Mouse (Mus musculus): Measurements from ENCODE around the gene Zfp281. TPM values are rescaled to one million over a fixed set of nuclear protein-coding genes. Genes with fewer than 3 reads are reported as not detected.
A peak's percentile ranks its signal among the peaks of the same experiment; 100 is the strongest.

Zfp281 gene
- total RNA-seq, 2 experiments from 2014 or later: 20.3 to 25.2 TPM

DNA sequence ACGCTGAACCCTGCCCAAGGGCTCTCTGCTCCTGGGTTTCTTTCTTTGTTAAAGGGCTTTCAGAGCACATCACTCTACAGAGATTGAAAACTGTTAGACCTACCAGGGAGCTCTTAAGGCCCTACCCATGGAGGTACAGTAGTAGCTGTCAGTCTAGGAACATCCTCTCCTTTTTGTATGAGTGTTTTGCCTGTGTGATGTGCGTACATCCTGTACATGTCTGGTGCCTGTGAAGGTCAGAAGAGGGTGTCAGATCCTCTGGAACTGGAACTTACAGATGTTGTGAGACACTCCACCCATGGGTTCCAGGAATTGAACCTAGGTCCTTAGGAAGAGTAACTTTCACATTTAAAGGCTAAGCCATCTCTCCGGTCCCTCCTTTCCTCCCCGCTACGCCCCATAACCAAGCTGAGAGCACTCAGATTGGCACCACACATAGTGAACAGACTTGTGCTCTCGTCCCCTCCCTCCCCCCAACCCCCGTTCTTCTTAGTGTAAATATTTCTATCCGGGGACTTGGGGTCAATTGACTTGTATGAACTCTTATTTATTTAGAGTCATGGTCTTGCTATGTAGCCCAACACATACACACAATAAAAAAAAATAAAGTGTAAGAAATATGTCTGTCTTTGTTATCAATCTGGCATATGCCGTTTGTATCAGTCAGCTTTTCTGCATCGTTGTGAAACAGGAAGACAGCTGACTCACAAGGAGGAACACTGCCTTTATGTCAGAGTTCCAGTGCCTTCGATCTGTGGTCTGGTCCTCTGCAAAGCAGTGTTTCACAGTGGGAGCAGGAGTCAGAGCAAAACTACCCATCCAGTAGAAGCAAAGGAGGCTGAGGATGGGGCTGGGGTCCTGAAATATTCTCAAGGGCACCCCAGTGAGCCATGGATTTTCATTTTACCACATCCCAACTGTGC lies 16.1 kb upstream of the Zfp281 start:
- ATAC-seq (replicated peaks; ENCODE audit: low FRiP score, low TSS enrichment, poor library complexity, severe bottlenecking): no peak

DNA sequence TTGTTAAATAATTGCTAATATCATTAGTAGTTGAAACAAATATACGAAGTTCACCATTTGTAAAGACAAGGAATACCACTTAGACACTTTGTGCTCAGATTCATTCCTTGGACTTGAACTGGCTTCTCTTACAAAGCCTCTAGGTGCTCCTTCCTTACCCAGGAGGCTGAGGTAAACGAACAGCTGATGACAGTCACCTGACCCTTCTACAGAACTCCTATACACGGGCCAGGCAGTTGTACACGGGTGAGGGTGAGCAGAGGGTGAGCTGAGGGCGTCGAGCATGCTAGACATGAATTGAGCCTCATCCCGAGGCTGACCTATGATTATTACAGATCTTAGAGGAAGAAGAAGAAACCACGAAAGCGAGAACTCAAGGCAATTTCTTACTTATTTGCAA lies 12.9 kb upstream of the Zfp281 start:
- no peak for ATAC-seq (replicated peaks; ENCODE audit: low FRiP score, low TSS enrichment, poor library complexity, severe bottlenecking)

DNA sequence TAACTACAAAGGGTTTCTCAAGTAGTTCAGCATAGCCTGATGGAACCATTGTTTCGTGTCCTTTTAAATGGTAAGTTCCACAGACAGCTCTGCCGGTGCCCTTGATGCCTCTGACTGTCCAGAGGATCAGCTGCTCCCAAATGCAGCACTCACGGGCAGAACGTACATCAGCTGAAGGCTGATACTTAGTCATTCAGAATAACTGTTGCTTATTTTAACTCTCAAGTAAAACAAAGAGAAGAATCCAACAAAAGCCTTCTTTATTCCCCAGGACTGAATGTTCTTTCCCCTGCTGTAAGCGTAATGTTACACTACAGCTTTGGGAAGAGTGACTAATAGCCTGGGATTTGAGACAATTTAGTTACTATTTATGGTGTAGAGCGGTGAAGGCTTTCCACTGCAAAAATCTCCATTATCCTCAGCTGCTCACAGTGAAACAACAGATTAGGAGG lies 11.4 kb upstream of the Zfp281 start:
- no peak for ATAC-seq (replicated peaks; ENCODE audit: low FRiP score, low TSS enrichment, poor library complexity, severe bottlenecking)

DNA sequence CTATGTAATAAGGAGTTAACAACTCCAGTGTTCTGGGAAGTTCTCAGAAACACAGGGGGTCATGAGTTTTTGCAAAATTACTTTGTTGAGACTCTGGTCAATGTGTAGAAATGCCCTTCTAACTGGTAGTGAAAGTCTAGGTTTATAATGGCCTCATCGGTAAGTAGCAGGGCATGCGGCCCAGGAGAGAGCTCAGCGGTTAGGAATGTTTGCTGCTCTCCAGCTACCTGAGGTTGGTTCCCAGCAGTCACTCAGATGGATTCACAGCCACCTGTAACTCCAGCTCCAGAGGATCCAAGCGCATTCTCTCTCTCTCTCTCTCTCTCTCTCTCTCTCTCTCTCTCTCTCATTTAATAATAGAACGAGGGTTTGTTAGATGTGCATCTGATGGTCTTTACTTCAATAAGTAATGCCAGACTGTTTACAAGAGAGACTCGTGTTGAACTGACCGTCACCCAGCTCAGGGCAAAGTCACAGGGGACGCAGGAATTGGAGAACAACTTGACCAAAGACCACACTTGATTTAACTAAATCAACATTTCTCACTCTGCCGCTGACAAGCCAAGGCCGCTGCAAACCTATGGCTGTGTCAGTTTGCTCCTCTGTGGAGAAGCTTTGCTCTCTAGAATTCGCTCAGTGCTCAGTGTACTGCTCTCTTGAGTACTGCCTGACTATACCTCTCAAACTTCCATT lies 9.8 kb upstream of the Zfp281 start:
- no peak for ATAC-seq (replicated peaks; ENCODE audit: low FRiP score, low TSS enrichment, poor library complexity, severe bottlenecking)

DNA sequence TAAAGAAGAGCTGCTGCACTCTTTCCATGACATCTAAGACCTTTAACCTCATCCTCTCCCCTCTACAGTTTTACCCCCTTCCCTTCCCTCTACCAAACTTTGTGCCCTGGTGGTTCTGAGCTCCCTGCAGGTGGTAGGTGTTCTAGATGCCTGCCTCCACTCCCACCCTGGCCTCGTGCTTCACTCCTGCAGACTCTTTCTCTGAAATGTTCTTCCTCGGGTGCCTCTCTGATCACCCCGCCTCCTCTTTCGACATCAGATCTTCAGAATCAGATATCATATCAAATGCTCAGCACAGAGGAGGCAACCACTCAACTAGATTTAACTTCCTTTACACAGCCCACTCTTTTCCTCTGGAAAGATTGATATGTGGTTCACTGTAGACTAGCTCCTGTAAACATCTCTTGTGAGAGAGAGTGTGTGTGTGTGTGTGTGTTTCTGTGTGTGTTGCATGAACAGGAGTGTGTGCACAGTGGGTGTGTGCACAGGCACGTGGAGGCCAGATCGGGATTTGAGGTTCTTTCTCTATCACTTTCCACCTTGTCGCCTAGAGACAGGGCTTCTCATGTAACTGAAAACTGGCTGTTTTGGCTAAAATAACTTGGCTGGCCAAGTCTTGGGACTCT lies 7.4 kb upstream of the Zfp281 start:
- 0 out of 2 replicates have a peak, but pooled peaks have one; percentile 28 for ATAC-seq (replicated peaks; ENCODE audit: low FRiP score, low TSS enrichment, poor library complexity, severe bottlenecking)

DNA sequence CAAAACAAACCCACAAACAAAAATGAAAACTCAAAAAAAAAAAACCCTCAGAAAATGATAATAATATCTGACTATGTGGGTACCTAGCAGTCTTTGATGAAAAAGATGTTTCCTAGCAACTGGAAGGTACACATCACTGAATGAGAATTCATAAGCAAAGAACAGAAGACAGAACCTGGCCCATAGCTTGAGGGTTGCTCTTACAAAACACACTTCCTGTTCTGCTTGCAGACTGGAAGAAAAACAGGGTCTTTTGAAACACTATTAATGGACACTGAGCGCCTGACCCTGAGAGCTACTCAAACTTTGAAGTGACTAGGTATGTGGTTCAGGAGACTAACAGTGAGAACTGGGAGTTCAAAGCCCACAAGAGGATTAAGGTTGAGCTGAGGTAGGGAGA lies 6.1 kb upstream of the Zfp281 start:
- no peak for ATAC-seq (replicated peaks; ENCODE audit: low FRiP score, low TSS enrichment, poor library complexity, severe bottlenecking)

DNA sequence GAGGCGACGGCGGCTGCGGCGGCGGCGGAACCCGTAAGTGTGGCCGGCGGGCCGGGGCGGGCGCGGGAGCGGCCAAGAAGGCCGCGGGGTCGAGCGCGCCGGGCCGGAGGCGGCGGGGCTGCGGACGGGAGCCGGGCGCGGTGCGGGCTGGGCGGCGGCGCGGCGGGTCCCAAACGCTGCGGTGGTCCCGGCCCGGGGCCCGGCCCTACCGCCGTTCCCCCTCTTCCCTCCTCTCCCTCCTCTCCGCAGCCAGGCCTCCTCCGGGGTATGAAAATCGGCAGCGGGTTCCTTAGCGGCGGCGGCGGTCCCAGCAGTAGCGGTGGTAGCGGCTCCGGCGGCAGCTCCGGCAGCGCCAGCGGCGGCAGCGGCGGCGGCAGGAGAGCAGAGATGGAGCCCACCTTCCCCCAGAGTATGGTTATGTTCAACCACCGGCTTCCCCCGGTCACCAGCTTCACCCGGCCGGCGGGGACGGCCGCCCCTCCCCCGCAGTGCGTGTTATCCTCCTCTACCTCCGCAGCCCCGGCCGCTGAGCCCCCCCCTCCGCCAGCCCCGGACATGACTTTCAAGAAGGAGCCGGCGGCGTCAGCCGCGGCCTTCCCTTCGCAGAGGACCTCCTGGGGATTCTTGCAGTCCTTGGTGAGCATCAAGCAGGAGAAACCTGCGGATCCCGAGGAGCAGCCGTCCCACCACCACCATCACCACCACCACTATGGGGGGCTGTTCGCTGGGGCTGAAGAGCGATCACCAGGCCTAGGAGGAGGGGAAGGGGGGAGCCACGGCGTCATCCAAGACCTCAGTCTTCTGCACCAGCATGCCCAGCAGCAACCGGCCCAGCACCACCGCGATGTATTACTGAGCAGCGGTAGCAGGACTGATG lies 556 bp downstream of the Zfp281 start:
- ATAC-seq (replicated peaks; ENCODE audit: low FRiP score, low TSS enrichment, poor library complexity, severe bottlenecking): peak; percentile 24; the same call in 1 of the 2 replicates

DNA sequence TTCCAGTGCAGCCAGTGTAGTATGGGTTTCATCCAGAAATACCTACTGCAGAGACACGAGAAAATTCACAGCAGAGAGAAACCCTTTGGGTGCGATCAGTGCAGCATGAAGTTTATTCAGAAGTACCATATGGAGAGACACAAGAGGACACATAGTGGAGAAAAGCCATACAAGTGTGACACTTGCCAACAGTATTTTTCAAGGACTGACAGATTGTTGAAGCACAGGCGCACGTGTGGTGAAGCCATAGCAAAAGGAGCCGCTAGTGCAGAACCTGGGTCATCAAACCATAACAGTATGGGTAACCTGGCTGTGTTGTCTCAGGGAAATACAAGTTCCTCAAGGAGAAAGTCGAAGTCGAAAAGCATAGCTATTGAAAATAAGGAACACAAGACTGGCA lies 1.4 kb downstream of the Zfp281 start:
- ATAC-seq (replicated peaks; ENCODE audit: low FRiP score, low TSS enrichment, poor library complexity, severe bottlenecking): no peak

DNA sequence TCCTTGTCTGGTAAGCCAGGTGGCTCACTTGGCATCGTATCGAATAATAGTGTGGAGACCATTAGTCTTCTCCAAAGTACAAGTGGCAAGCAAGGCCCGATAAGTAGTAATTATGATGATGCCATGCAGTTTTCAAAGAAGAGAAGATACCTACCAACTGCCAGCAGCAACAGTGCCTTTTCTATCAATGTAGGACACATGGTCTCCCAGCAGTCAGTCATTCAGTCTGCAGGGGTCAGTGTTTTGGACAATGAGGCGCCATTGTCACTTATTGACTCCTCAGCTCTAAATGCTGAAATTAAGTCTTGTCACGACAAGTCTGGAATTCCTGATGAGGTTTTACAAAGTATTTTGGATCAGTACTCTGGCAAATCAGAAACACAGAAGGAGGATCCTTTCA lies 2.1 kb downstream of the Zfp281 start:
- ATAC-seq (replicated peaks; ENCODE audit: low FRiP score, low TSS enrichment, poor library complexity, severe bottlenecking): no peak

DNA sequence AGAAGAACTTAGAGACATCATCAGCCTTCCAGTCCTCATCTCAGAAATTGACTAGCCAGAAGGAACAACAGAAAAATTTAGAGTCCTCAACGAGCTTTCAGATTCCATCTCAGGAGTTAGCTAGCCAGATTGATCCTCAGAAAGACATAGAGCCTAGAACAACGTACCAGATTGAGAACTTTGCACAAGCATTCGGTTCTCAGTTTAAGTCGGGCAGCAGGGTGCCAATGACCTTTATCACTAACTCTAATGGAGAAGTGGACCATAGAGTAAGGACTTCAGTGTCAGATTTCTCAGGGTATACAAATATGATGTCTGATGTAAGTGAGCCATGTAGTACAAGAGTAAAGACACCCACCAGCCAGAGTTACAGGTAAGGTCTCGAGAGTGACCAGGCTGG lies 2.9 kb downstream of the Zfp281 start:
- no peak for ATAC-seq (replicated peaks; ENCODE audit: low FRiP score, low TSS enrichment, poor library complexity, severe bottlenecking)

DNA sequence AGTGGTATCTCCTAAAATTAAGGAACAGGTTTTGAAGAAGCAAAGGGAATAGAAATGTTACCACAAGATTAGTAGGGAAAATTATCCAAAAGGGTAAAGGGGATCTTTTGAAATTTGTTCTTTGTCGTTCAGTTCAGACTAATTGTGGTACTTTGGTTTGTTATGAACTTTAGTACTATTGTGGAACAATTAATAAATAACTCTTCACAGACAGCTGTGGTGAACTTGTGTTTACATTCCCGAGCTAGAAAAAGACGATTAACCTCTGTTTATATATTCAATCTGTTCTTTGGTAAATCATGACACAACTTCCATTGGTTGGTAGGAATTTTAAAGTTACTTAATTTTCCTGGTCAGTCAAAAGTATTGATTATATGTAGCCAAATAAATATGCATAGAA lies 8.2 kb downstream of the Zfp281 start:
- no peak for ATAC-seq (replicated peaks; ENCODE audit: low FRiP score, low TSS enrichment, poor library complexity, severe bottlenecking)

DNA sequence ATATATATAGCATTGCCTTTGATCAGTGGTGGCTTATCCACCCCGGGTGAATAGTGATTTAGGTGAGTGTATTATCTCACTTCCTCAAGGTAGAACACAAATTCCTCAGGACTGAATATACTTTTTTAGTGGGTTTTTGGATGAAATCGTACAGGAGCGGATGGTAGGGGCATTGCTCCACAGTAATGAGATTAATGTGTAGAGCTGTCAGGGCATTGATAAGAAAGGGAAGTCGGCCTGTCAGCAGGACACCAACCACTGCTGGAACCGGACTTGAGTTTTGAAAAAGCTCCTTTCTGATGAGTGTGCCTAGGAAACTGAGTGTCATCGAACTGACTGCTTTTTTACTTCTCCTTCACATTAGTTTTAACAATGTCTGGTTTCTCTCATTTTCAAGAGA lies 10.9 kb downstream of the Zfp281 start:
- peak; percentile 67 for ATAC-seq (replicated peaks; ENCODE audit: low FRiP score, low TSS enrichment, poor library complexity, severe bottlenecking)

DNA sequence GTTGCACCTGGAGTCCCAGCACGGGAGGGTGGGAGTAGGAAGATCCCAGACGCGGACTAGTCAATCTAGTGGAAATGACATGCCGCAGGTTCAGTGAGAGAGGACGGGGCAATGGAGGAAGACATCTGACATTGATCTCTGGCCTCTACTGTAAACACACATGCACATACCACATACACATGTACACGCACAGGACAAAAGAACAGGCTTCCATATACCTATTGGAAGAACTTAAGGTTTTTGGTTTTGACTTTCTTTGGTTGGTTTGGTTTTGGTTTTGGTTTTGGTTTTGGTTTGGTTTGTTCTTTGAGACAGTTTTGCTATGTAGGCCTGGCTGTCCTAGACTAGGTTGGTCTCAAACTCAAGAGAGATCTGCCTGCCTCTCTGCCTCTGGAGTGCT lies 12.2 kb downstream of the Zfp281 start:
- no peak for ATAC-seq (replicated peaks; ENCODE audit: low FRiP score, low TSS enrichment, poor library complexity, severe bottlenecking)

DNA sequence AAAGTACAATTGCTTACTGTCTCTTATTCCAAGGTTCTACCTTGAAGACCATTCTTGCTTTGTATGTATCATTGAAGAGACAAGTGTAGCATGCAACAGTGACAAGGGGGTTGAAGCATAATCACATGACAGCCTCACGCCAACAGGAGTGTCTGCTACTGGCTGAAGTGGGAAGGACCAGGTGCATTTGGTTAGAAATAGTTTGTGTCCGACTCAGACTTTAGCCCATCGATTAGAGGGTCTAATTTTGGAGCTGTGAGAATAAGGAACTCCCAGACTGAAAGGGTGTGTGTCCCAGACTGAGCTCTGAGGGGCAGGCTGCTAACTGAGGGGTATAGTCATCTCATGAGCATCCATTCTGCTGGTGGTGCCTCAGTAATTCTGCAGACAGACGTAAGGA lies 13.0 kb downstream of the Zfp281 start:
- ATAC-seq (replicated peaks; ENCODE audit: low FRiP score, low TSS enrichment, poor library complexity, severe bottlenecking): no peak

DNA sequence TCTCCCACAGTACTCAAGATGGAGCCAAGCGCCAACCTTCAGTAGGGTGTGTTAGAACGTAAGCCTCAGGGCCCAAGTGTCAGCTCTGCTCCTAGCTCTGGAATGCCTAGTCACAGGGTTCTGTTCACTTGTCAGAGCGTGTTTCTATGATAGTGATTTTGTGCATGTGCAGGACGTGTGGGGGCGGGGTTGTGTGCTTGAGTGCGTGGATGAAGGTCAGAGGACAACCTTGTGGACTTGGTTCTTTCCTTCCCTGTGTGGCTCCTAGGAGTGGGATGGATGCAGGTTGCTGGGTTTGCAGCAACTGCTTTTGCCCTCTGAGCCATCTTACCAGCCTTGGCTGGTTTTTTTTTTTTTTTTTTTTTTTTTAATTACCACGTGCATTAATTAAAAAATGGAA lies 13.5 kb downstream of the Zfp281 start:
- ATAC-seq (replicated peaks; ENCODE audit: low FRiP score, low TSS enrichment, poor library complexity, severe bottlenecking): peak; percentile 44

DNA sequence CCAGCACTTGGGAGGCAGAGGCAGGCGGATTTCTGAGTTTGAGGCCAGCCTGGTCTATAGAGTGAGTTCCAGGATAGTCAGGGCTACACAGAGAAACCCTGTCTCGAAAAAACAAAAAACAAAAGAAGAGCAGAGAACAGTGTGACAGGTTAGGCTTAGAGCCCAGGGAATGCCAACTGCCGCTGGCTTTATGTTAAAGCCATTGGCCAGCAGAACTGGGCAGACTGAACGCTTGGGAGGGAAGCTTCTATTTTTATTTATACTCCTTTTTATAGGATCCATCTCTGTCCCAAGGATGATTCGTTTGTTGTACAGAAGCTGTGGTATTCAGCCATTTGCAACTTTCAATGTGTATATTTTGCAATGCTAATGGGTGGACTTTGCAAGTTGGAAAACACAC lies 14.0 kb downstream of the Zfp281 start:
- ATAC-seq (replicated peaks; ENCODE audit: low FRiP score, low TSS enrichment, poor library complexity, severe bottlenecking): no peak

DNA sequence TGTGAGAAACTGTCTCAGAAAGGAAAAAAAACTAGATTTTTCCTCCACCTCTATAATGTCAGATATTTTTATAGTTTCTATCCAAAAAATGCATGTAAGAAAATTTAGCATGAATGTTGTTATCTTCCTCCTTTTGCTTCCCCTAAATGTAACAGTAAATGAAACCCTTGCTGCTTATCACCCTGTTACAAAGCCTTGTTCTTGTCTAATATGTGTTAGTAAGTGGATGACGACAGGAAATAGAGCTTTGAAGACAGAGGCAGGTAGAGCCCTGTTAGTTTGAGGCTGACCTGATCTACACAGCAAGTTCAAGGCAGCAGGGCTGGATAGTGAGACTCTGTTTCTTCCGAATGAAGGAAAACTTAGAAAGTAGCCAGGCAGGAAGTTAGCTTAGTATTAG lies 14.5 kb downstream of the Zfp281 start:
- peak; percentile 38; the same call in 1 of the 2 replicates for ATAC-seq (replicated peaks; ENCODE audit: low FRiP score, low TSS enrichment, poor library complexity, severe bottlenecking)

DNA sequence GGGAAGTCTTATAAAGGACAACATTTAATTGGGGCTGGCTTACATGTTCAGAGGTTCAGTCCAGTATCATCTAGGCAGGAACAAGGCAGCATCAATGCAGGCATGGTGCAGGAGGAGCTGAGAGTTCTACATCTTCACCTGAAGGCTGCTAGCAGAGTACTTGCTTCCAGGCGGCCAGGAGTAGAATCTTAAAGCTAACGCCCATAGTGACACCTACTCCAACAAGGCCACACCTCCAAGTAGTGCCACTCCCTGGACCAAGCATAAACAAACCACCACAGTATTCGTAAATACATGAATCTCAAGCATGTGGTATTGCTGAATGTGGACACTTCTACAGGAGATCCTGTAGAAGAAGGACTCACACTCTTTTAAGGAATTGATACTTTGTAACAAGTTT lies 18.0 kb downstream of the Zfp281 start:
- no peak for ATAC-seq (replicated peaks; ENCODE audit: low FRiP score, low TSS enrichment, poor library complexity, severe bottlenecking)

DNA sequence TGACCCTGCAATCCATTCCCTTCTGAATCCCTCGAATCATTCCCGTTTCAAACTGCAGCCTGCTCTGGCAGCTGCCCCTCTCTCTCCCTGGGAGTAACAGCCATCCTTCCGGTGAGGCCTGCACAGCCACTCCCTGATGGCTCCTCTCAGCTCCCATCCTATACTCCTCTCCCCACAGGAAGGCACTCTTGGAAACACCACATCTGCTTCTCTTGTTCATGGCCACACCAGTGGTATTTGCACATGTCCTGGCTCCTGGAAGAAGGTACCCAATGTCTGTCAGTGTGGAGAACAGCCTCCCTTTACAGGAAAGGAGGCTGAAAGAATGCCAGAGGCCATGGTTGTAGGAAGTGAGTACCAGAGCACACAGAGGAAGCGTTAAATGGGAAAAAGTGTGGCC lies 19.8 kb downstream of the Zfp281 start:
- no peak for ATAC-seq (replicated peaks; ENCODE audit: low FRiP score, low TSS enrichment, poor library complexity, severe bottlenecking)
